Mouse (Mus musculus) T-cell, adult 66 days (primary cell): ENCODE measurements around the gene Tshz3. TPM values are rescaled to one million over a fixed set of nuclear protein-coding genes. Genes with fewer than 3 reads are reported as not detected.

ENCODE experiments used
- total RNA-seq, 2 experiments: library from RNA; stranded (reverse); gene quantifications; 3 replicates in 1 of 2; 4 replicates in 1 of 2; pipeline ENCODE4 v1.2.4; 2023

Gene Tshz3
- 1 to 10 TPM; 1.1 to 1.5 TPM for total RNA-seq

GRCm38 (mm10) chr7:36697856-36698588 lies at the start of gene Tshz3:
Gene Tshz3 (plus strand): TSS chr7:36698118.

